Mouse (Mus musculus) CH12.LX (cell line): ENCODE measurements at regions not wholly inside any gene's neighbourhood (a gene's known extent, or its start where the extent isn't known, plus 50 kb on each side); places are given as distances from the start of the nearest gene placed in this dataset.

Experiments used
- BHLHE40 ChIP-seq: IDR thresholded peaks from 2 replicates; pipeline ENCODE4 v1.6.1; 2011; ENCODE audit warnings: mild to moderate bottlenecking, low read depth, low read length, improper control_type of control experiment
- CHD2 ChIP-seq: IDR thresholded peaks from 2 replicates; pipeline ENCODE4 v1.6.1; 2011; ENCODE audit warnings: low read length, improper control_type of control experiment
- CTCF ChIP-seq, 2 experiments: IDR thresholded peaks in 1 of 2; conservative IDR thresholded peaks in 1 of 2; 2 replicates each; pipeline ENCODE4 v1.5.1; 2011 to 2012; ENCODE audit warnings: low read depth in 2 of 2, low read length in 2 of 2, improper control_type of control experiment in 1 of 2, inconsistent platforms in 1 of 2, mild to moderate bottlenecking in 1 of 2, moderate library complexity in 1 of 2
- E2F4 ChIP-seq: IDR thresholded peaks from 2 replicates; pipeline ENCODE4 v1.6.1; 2011; ENCODE audit warnings: low read depth, low read length, improper control_type of control experiment; ENCODE audit not compliant: insufficient replicate concordance
- GABPA ChIP-seq: IDR thresholded peaks from 2 replicates; pipeline ENCODE4 v1.6.1; 2012; ENCODE audit warnings: low read depth, low read length, improper control_type of control experiment, inconsistent platforms; ENCODE audit not compliant: insufficient replicate concordance
- POLR2A ChIP-seq: IDR thresholded peaks from 2 replicates; pipeline ENCODE4 v1.6.1; 2011; ENCODE audit warnings: low read depth, mild to moderate bottlenecking, improper control_type of control experiment, low read length
- TCF12 ChIP-seq: IDR thresholded peaks from 2 replicates; pipeline ENCODE4 v1.6.1; 2014; ENCODE audit warnings: low read depth, mild to moderate bottlenecking, inconsistent platforms, low read length, improper control_type of control experiment
- USF1 ChIP-seq: IDR thresholded peaks from 2 replicates; pipeline ENCODE4 v1.6.1; 2014; ENCODE audit warnings: low read depth, mild to moderate bottlenecking, inconsistent platforms, low read length, improper control_type of control experiment
- ZC3H11A ChIP-seq: IDR thresholded peaks from 2 replicates; pipeline ENCODE4 v1.6.1; 2012; ENCODE audit warnings: low read depth, mild to moderate bottlenecking, inconsistent platforms, low read length, improper control_type of control experiment

DNA sequence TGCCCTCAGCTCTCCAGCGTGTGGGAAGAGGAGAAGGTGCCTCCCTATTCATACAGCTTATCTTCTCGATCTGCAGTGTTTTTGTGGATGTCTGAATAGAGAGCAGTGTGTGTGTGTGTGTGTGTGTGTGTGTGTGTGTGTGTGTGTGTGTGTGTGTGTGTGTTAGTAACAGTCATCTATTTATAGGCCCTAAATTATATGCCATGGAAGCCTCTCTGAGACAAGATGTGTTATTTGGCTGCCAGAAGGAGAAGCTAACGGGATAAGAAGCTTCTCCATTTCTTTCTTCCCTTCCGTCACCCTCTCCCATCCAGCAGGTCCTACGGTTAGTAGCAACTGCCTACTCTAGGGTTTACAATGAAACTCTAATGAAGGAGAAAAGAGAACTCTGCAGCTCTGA lies 270.3 kb downstream of the Emp1 start:
- no peak for TF ChIP-seq CTCF (conservative IDR thresholded peaks at IDR 0.05 in 1 of 2, IDR thresholded peaks at IDR 0.05 in 1 of 2; ENCODE audit: low read depth in 2 of 2, low read length in 2 of 2)
- TF ChIP-seq POLR2A: no peak
- no peak for TF ChIP-seq GABPA
- no peak for TF ChIP-seq TCF12
- TF ChIP-seq BHLHE40: no peak
- no peak for TF ChIP-seq E2F4
- TF ChIP-seq CHD2: no peak
- TF ChIP-seq USF1: no peak
- TF ChIP-seq ZC3H11A: no peak
